Mouse (Mus musculus) neural tube, embryonic 12.5 days (tissue): ENCODE data around the gene Cdc25b. TPM values are rescaled to one million over a fixed set of nuclear protein-coding genes. Genes with fewer than 3 reads are reported as not detected.
"Not testable (repeated sequence)": the region's sequence is repeated elsewhere in the genome, so short reads cannot be mapped to it uniquely, and the experiment has no call there.

ENCODE experiments used
- ATAC-seq: fragments of 200-750 bp; cut with Nextera tagmentation; 2 replicates; pipeline ENCODE4 v1.8.0; 2017; ENCODE audit warnings: low read depth, mild to moderate bottlenecking, moderate TSS enrichment, moderate library complexity; ENCODE audit not compliant: low FRiP score
- H3K27ac ChIP-seq: fragments of 300-500 bp; sonication (generic); 2 replicates; pipeline ENCODE4 v1.5.1; 2016
- H3K27me3 ChIP-seq: fragments of 300-500 bp; sonication (generic); replicated peaks from 2 replicates; pipeline ENCODE4 v1.6.1; 2016; ENCODE audit warnings: mild to moderate bottlenecking
- H3K36me3 ChIP-seq: fragments of 300-500 bp; sonication (generic); 2 replicates; pipeline ENCODE4 v1.6.1; 2016; ENCODE audit warnings: mild to moderate bottlenecking
- H3K4me1 ChIP-seq: fragments of 300-500 bp; sonication (generic); 2 replicates; pipeline ENCODE4 v1.6.1; 2016
- H3K4me2 ChIP-seq: fragments of 300-500 bp; sonication (generic); replicated peaks from 2 replicates; pipeline ENCODE4 v1.6.1; 2016; ENCODE audit warnings: mild to moderate bottlenecking
- H3K4me3 ChIP-seq: fragments of 300-500 bp; sonication (generic); 2 replicates; pipeline ENCODE4 v1.5.1; 2016
- H3K9ac ChIP-seq: fragments of 300-500 bp; sonication (generic); 2 replicates; pipeline ENCODE4 v1.6.1; 2016; ENCODE audit warnings: mild to moderate bottlenecking
- H3K9me3 ChIP-seq: fragments of 300-500 bp; sonication (generic); 2 replicates; pipeline ENCODE4 v1.6.1; 2016; ENCODE audit warnings: mild to moderate bottlenecking
- WGBS: fragments of 180-500 bp; shearing (Covaris S2); methylation state at CpG from one replicate; pipeline ENCODE4 v1.1.7; 2016; 5-methylcytosine and 5-hydroxymethylcytosine counted together
- polyA plus RNA-seq: library from polyadenylated mRNA; unstranded; fragments of >200 nt; fragmentation: Nextera tagmentation; extraction: Ambion mirVana; gene quantifications from 2 replicates; pipeline ENCODE4 v1.2.1, GENCODE M21; 2016

The Cdc25b gene
- polyA plus RNA-seq, 1 experiment from 2014 or later, result 99.5 TPM

DNA sequence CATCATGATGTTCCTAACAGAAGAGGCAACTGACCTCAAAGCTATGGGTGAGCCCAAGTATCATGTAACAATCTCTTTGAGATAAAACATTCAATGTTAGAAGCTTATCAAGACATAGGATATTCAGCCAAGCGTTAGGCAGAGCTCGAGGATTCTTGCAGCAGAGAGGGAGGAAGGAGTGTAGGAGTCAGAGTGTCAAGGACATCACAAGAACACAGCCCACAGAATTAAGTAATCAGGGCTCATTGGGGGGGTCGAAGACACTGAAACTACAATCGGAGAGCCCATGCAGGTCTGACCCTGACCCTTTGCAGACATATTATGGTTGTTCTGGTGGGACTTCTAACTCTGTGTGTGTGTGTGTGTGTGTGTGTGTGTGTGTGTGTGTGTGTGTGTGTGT lies 33.3 kb downstream of the Cdc25b start:
- Histone ChIP-seq H3K4me3 (no peak overlapping the region), H3K9me3 (no peaks in the 10 kb centered on the region), H3K4me1 (no peaks in the 10 kb centered on the region), H3K36me3 (no peaks in the 10 kb centered on the region), H3K27ac (no peak overlapping the region), H3K9ac (no peak overlapping the region), H3K27me3 (no peaks in the 10 kb centered on the region), H3K4me2 (no peak overlapping the region)
- WGBS, result 84% methylated on average over 4 of the region's 4 CpGs
- ATAC-seq, result no peak

DNA sequence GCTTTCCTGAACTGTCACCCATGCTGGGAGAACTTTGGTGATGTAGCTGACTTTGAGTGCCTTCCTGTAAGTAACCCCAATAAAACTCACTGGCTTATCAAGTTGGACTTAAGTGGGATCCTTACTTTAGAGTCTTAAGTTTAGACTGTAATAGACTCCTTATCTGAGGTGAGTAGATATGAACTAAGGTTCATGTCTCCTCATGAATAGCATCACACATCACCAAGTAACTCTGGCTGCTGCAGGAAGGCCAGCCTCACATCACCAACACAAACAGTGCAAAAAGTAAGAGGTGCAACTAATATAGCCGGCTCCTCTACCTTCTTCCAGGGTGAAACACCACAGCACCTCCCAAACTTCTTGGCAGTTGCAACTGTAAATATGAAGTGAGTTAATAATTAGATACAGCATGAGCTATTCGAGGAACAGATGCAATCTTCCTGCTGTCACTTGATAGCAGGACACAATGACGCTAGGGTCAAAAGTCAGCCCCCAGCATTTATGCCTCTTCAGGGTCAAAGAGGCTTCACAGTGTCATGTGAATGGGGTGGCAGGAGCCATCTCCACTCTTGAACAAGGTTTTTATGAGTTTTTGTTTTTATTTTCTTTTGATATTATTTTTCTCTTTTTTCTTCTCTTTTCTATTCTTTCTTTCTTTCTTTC lies 35.2 kb downstream of the Cdc25b start:
- Histone ChIP-seq H3K4me3 (no peak overlapping the region), H3K36me3 (no peaks in the 10 kb centered on the region), H3K9me3 (no peaks in the 10 kb centered on the region), H3K4me1 (no peaks in the 10 kb centered on the region), H3K27me3 (no peaks in the 10 kb centered on the region), H3K27ac (no peak overlapping the region), H3K4me2 (no peak overlapping the region), H3K9ac (no peak overlapping the region)
- ATAC-seq, result no peak
- 80% methylated on average over 3 of the region's 3 CpGs for WGBS

DNA sequence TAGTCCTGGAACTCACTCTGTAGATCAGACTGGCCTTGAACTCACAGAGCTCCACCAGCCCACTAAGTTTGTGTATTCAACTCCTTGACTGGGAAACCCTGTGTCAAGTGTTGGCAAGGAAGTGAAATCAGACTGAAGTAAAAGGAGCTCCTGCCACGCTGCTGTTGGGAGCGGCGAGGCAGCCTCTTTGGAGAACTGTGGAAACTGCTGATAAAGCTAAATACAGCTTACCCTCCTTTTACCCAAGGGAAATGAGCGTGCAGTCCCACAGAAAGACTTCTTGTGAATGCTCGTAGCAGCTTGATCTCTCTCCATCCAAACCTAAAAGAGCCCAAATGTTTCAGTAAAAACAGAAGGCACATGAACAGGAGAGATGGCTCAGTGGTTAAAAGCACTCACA lies 35.8 kb downstream of the Cdc25b start:
- H3K4me1 ChIP-seq, result no peaks in the 10 kb centered on the region
- H3K27me3 ChIP-seq, result no peaks in the 10 kb centered on the region
- H3K27ac ChIP-seq, result no peak overlapping the region
- no peak overlapping the region for H3K4me2 ChIP-seq
- WGBS, result 69% methylated on average over 5 of the region's 5 CpGs
- ATAC-seq, result no peak
- H3K36me3 ChIP-seq, result no peaks in the 10 kb centered on the region
- no peak overlapping the region for H3K9ac ChIP-seq
- H3K9me3 ChIP-seq, result no peaks in the 10 kb centered on the region
- H3K4me3 ChIP-seq, result no peak overlapping the region

DNA sequence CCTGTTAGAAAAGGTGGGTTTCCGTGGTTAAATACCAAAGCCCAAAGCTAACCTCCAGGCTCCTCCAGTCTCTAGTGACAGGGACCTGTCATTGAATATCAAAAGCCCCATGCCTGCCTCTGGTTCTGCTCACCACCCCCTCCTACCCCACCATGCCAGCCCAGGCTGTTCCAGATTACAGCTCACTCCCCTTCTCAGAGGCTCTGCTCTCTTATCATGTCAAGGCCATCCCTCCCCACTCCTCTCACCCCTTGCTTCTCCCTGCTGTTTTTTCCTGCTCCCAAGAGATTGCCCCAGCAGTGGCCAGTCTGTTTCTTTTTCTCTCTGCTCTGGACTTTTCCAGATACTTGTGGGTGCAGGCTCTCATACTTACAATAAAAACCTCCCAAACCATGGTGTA lies 36.8 kb downstream of the Cdc25b start:
- Histone ChIP-seq H3K27ac (no peak overlapping the region), H3K9me3 (no peaks in the 10 kb centered on the region), H3K4me1 (no peaks in the 10 kb centered on the region), H3K4me2 (no peak overlapping the region), H3K36me3 (no peaks in the 10 kb centered on the region), H3K27me3 (no peaks in the 10 kb centered on the region), H3K9ac (no peak overlapping the region), H3K4me3 (no peak overlapping the region)
- ATAC-seq, result no peak
- WGBS, result 76% methylated on average over 1 of the region's 1 CpGs

DNA sequence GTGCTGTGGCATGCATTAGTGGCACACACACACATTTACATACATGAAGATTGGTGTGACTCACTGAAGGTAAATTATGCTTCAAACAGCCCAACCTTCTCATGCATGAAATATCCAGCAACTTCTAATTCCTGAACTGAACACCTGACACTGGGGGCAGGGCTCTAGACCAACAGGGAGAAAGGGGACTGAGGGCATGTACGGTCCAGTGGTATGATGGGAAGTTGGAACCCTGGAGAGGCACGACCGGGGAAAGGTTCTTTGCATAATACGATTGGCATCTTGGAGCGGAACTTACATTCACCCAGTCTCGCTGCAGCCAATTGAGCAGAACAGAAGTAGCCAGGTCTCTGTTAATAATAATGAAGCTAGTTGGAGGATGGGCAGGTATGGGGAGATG lies 38.4 kb downstream of the Cdc25b start:
- Histone ChIP-seq H3K4me2 (no peak overlapping the region), H3K27me3 (no peaks in the 10 kb centered on the region), H3K36me3 (no peaks in the 10 kb centered on the region), H3K27ac (no peak overlapping the region), H3K9me3 (no peaks in the 10 kb centered on the region), H3K4me1 (no peaks in the 10 kb centered on the region), H3K4me3 (no peak overlapping the region), H3K9ac (no peak overlapping the region)
- WGBS, result 89% methylated on average over 6 of the region's 6 CpGs
- no peak for ATAC-seq

DNA sequence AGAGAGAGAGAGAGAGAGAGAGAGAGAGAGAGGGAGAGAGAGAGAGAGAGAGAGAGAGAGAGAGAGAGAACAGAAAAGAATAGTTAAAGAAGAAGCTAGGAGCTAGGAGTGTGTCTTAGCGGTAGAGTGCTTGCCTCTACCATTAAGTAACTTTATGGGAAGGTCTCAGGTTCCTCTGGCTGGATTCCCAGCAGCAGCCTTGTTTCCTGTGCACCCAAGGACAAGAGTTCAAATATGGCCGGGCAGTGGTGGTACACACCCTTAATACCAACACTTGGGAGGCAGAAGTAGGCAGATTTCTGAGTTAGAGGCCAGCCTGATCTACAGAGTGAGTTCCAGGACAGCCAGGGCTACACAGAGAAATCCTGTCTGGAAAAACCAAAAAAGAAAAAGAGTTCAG lies 39.9 kb downstream of the Cdc25b start:
- H3K27me3 ChIP-seq, H3K4me1 ChIP-seq, H3K9ac ChIP-seq, ATAC-seq, H3K27ac ChIP-seq, H3K4me3 ChIP-seq, H3K36me3 ChIP-seq, H3K9me3 ChIP-seq, H3K4me2 ChIP-seq: not testable (repeated sequence)
- 80% methylated on average over 2 of the region's 2 CpGs for WGBS

DNA sequence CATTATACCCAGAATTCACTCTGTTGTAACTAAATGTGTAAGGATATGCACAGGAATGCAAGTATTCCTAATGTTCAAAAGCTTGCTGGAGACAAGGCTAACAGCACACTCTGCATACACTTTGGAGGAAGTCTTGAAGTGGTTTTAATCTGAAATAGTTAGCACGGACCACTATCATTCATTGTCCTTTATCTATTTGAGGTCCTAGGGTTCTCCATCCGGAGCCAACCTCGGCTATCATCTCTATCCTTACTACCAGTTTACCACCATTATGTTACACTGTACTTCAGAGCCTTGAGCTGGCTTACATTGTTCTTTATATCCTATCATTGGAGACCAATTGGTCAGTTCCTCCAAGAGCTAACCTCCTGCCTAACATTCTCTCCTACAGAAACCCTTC lies 40.5 kb downstream of the Cdc25b start:
- Histone ChIP-seq H3K4me1 (no peaks in the 10 kb centered on the region), H3K4me2 (no peak overlapping the region), H3K27me3 (no peaks in the 10 kb centered on the region), H3K4me3 (no peak overlapping the region), H3K27ac (no peak overlapping the region), H3K36me3 (no peaks in the 10 kb centered on the region), H3K9ac (no peak overlapping the region), H3K9me3 (no peaks in the 10 kb centered on the region)
- WGBS, result 93% methylated on average over 3 of the region's 3 CpGs
- no peak for ATAC-seq

DNA sequence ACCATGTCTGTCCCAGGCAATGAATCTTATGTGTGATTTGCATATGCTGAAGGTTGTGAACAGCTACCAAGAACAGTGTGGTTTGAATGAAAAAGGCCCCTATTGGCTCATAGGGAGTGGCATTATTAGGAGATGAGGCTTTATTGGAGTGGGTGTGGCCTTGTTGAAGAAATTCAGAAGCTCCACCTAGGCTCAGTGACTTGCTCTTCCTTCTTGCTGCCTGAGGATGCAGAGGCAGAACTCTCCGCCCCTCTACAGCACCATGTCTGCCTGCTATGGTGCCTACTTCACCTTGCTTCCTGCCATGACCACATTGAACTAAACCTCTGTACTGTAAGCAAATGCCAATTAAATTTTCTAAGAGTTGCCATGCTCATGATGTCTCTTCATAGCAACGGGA lies 45.8 kb downstream of the Cdc25b start:
- Histone ChIP-seq H3K9me3 (no peaks in the 10 kb centered on the region), H3K4me1 (peaks cover 11% of the 10 kb centered on the region), H3K36me3 (no peaks in the 10 kb centered on the region), H3K9ac (no peak overlapping the region), H3K4me3 (no peak overlapping the region), H3K4me2 (no peak overlapping the region), H3K27me3 (no peaks in the 10 kb centered on the region), H3K27ac (no peak overlapping the region)
- 74% methylated on average over 2 of the region's 2 CpGs for WGBS
- ATAC-seq, result no peak

DNA sequence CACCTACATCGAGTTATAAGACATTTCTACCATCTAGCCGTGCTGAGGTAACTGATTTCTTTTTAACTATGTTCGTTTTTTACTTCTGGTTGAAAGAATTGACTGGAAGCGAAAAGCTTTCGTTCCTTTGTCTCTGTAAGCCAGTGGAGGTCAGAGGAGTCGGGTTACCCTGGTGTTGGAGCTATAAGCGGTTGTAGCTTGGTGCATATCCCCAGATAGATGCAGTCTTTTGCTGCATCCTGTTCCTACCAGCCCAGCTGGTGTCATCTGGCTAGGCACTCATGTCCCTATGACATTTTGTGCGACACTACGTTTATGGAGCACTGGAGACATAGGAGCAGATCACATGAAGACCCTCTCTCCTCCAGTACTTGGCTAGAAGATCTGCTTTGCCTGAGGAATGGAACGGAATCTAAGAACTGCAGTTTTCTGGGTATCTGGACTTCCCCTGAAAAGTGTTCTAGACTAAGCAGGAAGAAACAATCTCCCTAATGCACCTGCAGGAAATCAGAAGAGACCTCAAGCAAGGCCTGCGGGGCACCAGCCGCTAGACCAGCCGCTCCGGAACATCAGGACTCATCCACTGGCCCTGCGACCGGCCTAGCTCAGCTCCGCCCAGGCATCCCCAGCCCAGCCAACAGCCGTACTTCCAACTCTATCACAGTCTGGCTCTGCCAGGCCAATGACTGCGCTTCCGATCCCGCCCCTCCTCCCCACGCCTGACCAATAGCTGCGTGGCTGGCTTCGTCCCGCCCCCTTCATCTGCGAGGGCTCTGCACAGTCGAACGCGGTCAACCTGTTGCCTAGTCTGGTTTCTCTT lies 46.8 kb downstream of the Cdc25b start, which contains the start of gene Mavs:
TSS of gene Mavs (plus strand) at position 757 of the 820 bp plus-strand sequence.
- Histone ChIP-seq H3K4me1 (peaks cover 11% of the 10 kb centered on the region), H3K9me3 (no peaks in the 10 kb centered on the region), H3K36me3 (no peaks in the 10 kb centered on the region), H3K27ac (no peak within 1 kb of the TSS), H3K27me3 (no peaks in the 10 kb centered on the region), H3K4me2 (peak within 1 kb of the TSS; percentile 78), H3K4me3 (peak within 1 kb of the TSS; percentile 51), H3K9ac (peak within 1 kb of the TSS; percentile 58)
- 10% methylated on average over 29 of the region's 29 CpGs for WGBS
- peak; percentile 100 for ATAC-seq

DNA sequence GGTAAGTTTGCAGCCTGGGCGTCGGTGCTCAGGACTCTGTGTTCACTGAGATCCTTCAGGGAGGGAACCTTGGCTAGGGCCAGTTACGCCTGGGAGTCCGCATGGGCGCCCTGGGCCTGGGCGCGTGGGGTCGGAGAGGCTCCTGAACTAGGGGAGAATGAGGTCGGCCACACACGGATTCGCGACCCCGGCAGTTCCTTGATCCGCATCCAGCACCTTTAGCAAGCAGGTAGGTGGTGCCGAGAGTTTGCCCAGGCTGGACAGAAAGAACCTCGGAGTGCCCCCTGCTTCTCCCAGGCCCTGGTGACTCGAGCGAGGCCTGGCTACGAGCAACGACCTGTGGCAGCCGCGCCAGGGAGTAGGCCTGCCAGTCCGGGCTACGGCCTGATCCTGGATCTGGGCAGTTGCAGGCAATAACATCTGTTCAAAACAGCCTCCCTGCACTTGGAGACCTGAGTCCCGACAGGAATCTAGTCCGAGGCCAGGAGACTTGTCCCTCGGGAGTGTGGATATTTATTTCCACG lies 47.4 kb downstream of the Cdc25b start:
- Histone ChIP-seq H3K4me2 (peak overlapping the region; percentile 78), H3K27me3 (no peaks in the 10 kb centered on the region), H3K9ac (peak overlapping the region; percentile 58), H3K27ac (no peak overlapping the region), H3K9me3 (no peaks in the 10 kb centered on the region), H3K36me3 (peaks cover 1% of the 10 kb centered on the region; the same call in 1 of the 2 replicates), H3K4me1 (peaks cover 11% of the 10 kb centered on the region), H3K4me3 (peak overlapping the region; percentile 51)
- WGBS, result 13% methylated on average over 28 of the region's 28 CpGs
- peak; percentile 55 for ATAC-seq

DNA sequence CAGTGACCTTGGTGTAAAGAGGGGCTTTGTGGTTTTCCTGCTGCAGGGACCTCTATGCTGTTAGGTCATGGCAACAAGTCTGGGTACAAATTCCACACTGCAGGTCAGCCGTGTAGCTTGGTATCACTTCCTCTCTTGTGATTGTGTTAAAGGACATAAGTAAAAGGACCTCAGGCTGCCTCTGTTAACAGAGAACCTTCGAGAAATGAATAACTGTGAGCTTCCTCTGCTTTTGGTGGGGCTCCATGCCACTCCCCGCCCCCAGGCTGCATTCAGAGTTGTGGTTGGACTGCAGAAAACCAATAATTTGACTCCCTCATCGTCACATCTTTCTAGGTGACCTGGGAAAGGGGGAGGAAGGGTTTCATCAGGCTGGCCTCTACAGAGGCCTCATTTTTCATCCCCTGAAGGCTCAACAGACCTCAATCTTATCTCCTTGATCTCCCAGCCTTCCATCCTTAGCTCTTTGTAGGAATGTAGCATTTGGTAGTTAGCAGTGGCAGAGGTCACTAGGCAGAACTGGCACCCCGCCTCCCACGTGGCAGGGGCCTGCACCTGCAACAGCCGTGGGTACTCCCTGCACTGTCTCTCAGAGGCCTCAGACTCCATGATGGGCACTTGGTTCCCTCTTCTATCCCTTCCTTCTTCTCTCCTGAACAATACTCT lies 48.4 kb downstream of the Cdc25b start:
- ATAC-seq, result no peak
- H3K9me3 ChIP-seq, result no peaks in the 10 kb centered on the region
- WGBS, result 80% methylated on average over 7 of the region's 7 CpGs
- H3K27me3 ChIP-seq, result no peaks in the 10 kb centered on the region
- peaks cover 6% of the 10 kb centered on the region for H3K36me3 ChIP-seq
- no peak overlapping the region for H3K9ac ChIP-seq
- H3K4me3 ChIP-seq, result no peak overlapping the region
- H3K4me2 ChIP-seq, result peak overlapping the region; percentile 78
- no peak overlapping the region for H3K27ac ChIP-seq
- peaks cover 11% of the 10 kb centered on the region for H3K4me1 ChIP-seq

DNA sequence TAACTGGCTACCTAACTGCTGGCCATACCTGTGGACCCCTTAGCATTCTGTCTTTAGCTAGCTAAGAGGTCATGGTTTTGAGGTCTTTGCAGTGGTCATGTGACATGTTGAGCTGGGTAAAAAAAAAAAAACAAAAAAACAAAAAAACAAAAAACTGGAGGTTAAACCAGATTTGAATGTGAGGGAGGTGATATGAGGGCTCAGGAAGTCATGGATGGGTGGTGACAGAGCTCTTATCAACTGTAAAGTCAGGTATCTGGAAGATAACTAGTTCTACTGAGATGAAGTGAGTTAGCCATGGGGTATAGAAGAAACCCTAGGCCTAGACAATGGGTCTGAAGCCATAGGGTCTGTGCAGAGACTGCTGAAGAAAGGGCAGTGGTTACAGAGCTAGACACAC lies 55.4 kb downstream of the Cdc25b start:
- Histone ChIP-seq H3K27me3 (no peaks in the 10 kb centered on the region), H3K27ac (no peak overlapping the region), H3K4me1 (no peaks in the 10 kb centered on the region), H3K4me3 (no peak overlapping the region), H3K9ac (no peak overlapping the region), H3K4me2 (no peak overlapping the region), H3K9me3 (no peaks in the 10 kb centered on the region), H3K36me3 (peaks cover 38% of the 10 kb centered on the region)
- no peak for ATAC-seq
